Mouse (Mus musculus): Measurements from ENCODE around the gene Adamts4. TPM values are rescaled to one million over a fixed set of nuclear protein-coding genes. Genes with fewer than 3 reads are reported as not detected.

Adamts4 gene
- 5.5 and 5.6 TPM in 2 replicates for polyA plus RNA-seq (2014; fragmentation: Nextera tagmentation; extraction: Ambion mirVana)

- H3K4me3 ChIP-seq (ENCODE audit: low read depth, low read length): peak within 1 kb of the TSS; percentile 24
- peak within 1 kb of the TSS; percentile 83 for H3K27ac ChIP-seq (replicated peaks; ENCODE audit: low read depth, low read length)
- H3K36me3 ChIP-seq (ENCODE audit: control insufficient read depth, insufficient read depth, low read length): peaks cover 4% of the 10 kb centered on the region
- H3K9me3 ChIP-seq (ENCODE audit: control insufficient read depth, low read length): no peaks in the 10 kb centered on the region
- H3K4me2 ChIP-seq (ENCODE audit: low read depth, severe bottlenecking): peak within 1 kb of the TSS; percentile 66
- H3K9ac ChIP-seq (ENCODE audit: low read length): peak within 1 kb of the TSS; percentile 1
- no peaks in the 10 kb centered on the region for H3K27me3 ChIP-seq (ENCODE audit: control insufficient read depth, insufficient read depth, low read length)
- ATAC-seq (ENCODE audit: insufficient number of reproducible peaks, low FRiP score, low TSS enrichment, low read depth): no peak
- peaks cover 35% of the 10 kb centered on the region for H3K4me1 ChIP-seq (ENCODE audit: control insufficient read depth, insufficient read depth, low read length)
- 21% methylated on average over 5 of the region's 5 CpGs for WGBS
- DNase-seq (ENCODE audit: low spot score): peak; percentile 70
Measured at GRCm38 (mm10) chr1:171249913-171250600, at the start of gene Adamts4. Gene Adamts4, plus strand, starts transcription at chr1:171250421.

DNA sequence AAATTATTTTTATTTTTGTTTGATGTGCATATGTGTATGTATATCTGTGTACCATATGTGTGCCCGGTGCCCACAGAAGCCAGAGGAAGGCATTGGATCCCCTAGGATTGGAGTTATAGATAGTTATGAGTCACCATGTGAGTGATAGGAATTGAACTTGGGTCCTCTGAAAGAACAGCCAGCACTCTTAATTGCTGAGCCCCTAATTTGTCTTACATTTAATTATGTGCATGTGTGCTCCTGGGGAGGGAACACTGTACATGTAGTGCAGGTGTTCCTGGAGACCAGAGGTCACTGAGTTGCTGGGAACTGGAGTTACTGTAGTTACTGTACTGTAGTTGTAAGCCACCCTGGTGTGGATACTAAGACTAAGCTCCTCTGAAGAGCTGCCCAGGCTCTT, 49.5 kb upstream of the Adamts4 start:
- no peaks in the 10 kb centered on the region for H3K36me3 ChIP-seq (ENCODE audit: control insufficient read depth, insufficient read depth, low read length)
- no peak for DNase-seq (ENCODE audit: low spot score)
- H3K27me3 ChIP-seq (ENCODE audit: control insufficient read depth, insufficient read depth, low read length): peaks cover 3% of the 10 kb centered on the region
- no peak overlapping the region for H3K4me2 ChIP-seq (ENCODE audit: low read depth, severe bottlenecking)
- H3K4me1 ChIP-seq (ENCODE audit: control insufficient read depth, insufficient read depth, low read length): peaks cover 5% of the 10 kb centered on the region; the same call in 1 of the 2 replicates
- no peak overlapping the region for H3K4me3 ChIP-seq (ENCODE audit: low read depth, low read length)
- no peak overlapping the region for H3K9ac ChIP-seq (ENCODE audit: low read length)
- no peaks in the 10 kb centered on the region for H3K9me3 ChIP-seq (ENCODE audit: control insufficient read depth, low read length)
- 95% methylated on average over 1 of the region's 1 CpGs for WGBS
- ATAC-seq (ENCODE audit: insufficient number of reproducible peaks, low FRiP score, low TSS enrichment, low read depth): no peak
- H3K27ac ChIP-seq (replicated peaks; ENCODE audit: low read depth, low read length): no peak overlapping the region

GRCm38 (mm10) chr1:171203471-171204248, 46.6 kb upstream of the Adamts4 start:
- ATAC-seq (ENCODE audit: insufficient number of reproducible peaks, low FRiP score, low TSS enrichment, low read depth) (no peak), DNase-seq (ENCODE audit: low spot score) (no peak)
- Histone ChIP-seq H3K4me2 (ENCODE audit: low read depth, severe bottlenecking) (no peak overlapping the region), H3K27ac (replicated peaks; ENCODE audit: low read depth, low read length) (no peak overlapping the region), H3K36me3 (ENCODE audit: control insufficient read depth, insufficient read depth, low read length) (no peaks in the 10 kb centered on the region), H3K4me3 (ENCODE audit: low read depth, low read length) (no peak overlapping the region), H3K27me3 (ENCODE audit: control insufficient read depth, insufficient read depth, low read length) (no peaks in the 10 kb centered on the region), H3K9ac (ENCODE audit: low read length) (no peak overlapping the region), H3K9me3 (ENCODE audit: control insufficient read depth, low read length) (no peaks in the 10 kb centered on the region), H3K4me1 (ENCODE audit: control insufficient read depth, insufficient read depth, low read length) (no peaks in the 10 kb centered on the region)
- WGBS: 51% methylated on average over 11 of the region's 11 CpGs

- ATAC-seq (ENCODE audit: insufficient number of reproducible peaks, low FRiP score, low TSS enrichment, low read depth) (no peak), DNase-seq (ENCODE audit: low spot score) (no peak)
- H3K27ac ChIP-seq (replicated peaks; ENCODE audit: low read depth, low read length): no peak overlapping the region
- no peaks in the 10 kb centered on the region for H3K9me3 ChIP-seq (ENCODE audit: control insufficient read depth, low read length)
- no peaks in the 10 kb centered on the region for H3K27me3 ChIP-seq (ENCODE audit: control insufficient read depth, insufficient read depth, low read length)
- H3K4me3 ChIP-seq (ENCODE audit: low read depth, low read length): no peak overlapping the region
- no peaks in the 10 kb centered on the region for H3K36me3 ChIP-seq (ENCODE audit: control insufficient read depth, insufficient read depth, low read length)
- no peak overlapping the region for H3K9ac ChIP-seq (ENCODE audit: low read length)
- H3K4me1 ChIP-seq (ENCODE audit: control insufficient read depth, insufficient read depth, low read length): no peaks in the 10 kb centered on the region
- H3K4me2 ChIP-seq (ENCODE audit: low read depth, severe bottlenecking): no peak overlapping the region
- 24% methylated on average over 7 of the region's 7 CpGs for WGBS
Measured at GRCm38 (mm10) chr1:171204249-171204644, 46.0 kb upstream of the Adamts4 start.

DNA sequence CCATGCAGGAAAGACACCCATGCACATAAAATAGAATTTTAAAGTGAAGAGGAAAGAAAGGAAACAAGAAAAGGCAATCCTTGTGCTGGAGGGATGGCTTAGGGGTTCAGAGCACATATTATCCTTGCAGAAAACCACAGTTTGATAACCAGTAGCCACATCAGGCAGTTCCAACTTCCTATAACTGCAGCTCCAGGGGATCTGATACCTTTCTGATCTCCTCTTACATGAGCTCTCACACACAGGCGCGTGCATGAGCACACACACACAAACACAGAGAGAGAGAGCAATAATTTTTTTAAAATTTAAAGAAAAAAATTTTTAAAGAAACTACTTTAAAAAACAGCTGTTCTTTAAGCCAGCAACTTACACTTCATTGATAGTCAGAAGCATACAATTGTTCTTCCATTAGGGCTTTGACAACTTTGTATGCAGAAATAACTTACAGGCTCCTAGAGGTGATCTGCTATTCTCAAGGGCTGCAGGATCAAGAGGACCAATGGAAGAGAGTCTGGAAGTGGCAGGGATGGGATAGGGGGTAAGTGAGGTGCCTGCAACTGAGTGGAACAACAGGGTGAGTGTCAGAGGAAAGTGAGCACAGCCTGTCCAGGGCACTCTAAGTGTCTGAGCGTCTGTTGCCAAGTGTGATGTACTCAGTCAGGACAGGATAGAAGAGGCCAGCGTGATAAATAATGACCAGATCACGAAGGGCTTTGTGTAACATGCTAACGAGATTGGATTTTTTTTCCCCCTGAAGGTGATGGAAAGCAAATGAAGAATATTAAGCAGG, 44.3 kb upstream of the Adamts4 start:
- H3K4me2 ChIP-seq (ENCODE audit: low read depth, severe bottlenecking): no peak overlapping the region
- H3K4me1 ChIP-seq (ENCODE audit: control insufficient read depth, insufficient read depth, low read length): no peaks in the 10 kb centered on the region
- WGBS: 76% methylated on average over 6 of the region's 6 CpGs
- no peaks in the 10 kb centered on the region for H3K9me3 ChIP-seq (ENCODE audit: control insufficient read depth, low read length)
- H3K36me3 ChIP-seq (ENCODE audit: control insufficient read depth, insufficient read depth, low read length): no peaks in the 10 kb centered on the region
- no peak for DNase-seq (ENCODE audit: low spot score)
- no peaks in the 10 kb centered on the region for H3K27me3 ChIP-seq (ENCODE audit: control insufficient read depth, insufficient read depth, low read length)
- no peak overlapping the region for H3K27ac ChIP-seq (replicated peaks; ENCODE audit: low read depth, low read length)
- H3K9ac ChIP-seq (ENCODE audit: low read length): no peak overlapping the region
- ATAC-seq (ENCODE audit: insufficient number of reproducible peaks, low FRiP score, low TSS enrichment, low read depth): no peak
- no peak overlapping the region for H3K4me3 ChIP-seq (ENCODE audit: low read depth, low read length)

GRCm38 (mm10) chr1:171209409-171209808, 40.8 kb upstream of the Adamts4 start:
- H3K9me3 ChIP-seq (ENCODE audit: control insufficient read depth, low read length): no peaks in the 10 kb centered on the region
- H3K4me1 ChIP-seq (ENCODE audit: control insufficient read depth, insufficient read depth, low read length): no peaks in the 10 kb centered on the region
- no peak overlapping the region for H3K27ac ChIP-seq (replicated peaks; ENCODE audit: low read depth, low read length)
- ATAC-seq (ENCODE audit: insufficient number of reproducible peaks, low FRiP score, low TSS enrichment, low read depth): no peak
- no peaks in the 10 kb centered on the region for H3K27me3 ChIP-seq (ENCODE audit: control insufficient read depth, insufficient read depth, low read length)
- no peak for DNase-seq (ENCODE audit: low spot score)
- no peaks in the 10 kb centered on the region for H3K36me3 ChIP-seq (ENCODE audit: control insufficient read depth, insufficient read depth, low read length)
- no peak overlapping the region for H3K9ac ChIP-seq (ENCODE audit: low read length)
- H3K4me2 ChIP-seq (ENCODE audit: low read depth, severe bottlenecking): no peak overlapping the region
- 26% methylated on average over 4 of the region's 4 CpGs for WGBS
- H3K4me3 ChIP-seq (ENCODE audit: low read depth, low read length): no peak overlapping the region

- 70% methylated on average over 3 of the region's 3 CpGs for WGBS
- Histone ChIP-seq H3K36me3 (ENCODE audit: control insufficient read depth, insufficient read depth, low read length) (no peaks in the 10 kb centered on the region), H3K9me3 (ENCODE audit: control insufficient read depth, low read length) (no peaks in the 10 kb centered on the region), H3K27me3 (ENCODE audit: control insufficient read depth, insufficient read depth, low read length) (no peaks in the 10 kb centered on the region), H3K9ac (ENCODE audit: low read length) (no peak overlapping the region), H3K4me3 (ENCODE audit: low read depth, low read length) (no peak overlapping the region), H3K4me2 (ENCODE audit: low read depth, severe bottlenecking) (no peak overlapping the region), H3K4me1 (ENCODE audit: control insufficient read depth, insufficient read depth, low read length) (no peaks in the 10 kb centered on the region), H3K27ac (replicated peaks; ENCODE audit: low read depth, low read length) (no peak overlapping the region)
- DNase-seq (ENCODE audit: low spot score): no peak
- ATAC-seq (ENCODE audit: insufficient number of reproducible peaks, low FRiP score, low TSS enrichment, low read depth): no peak
Measured at GRCm38 (mm10) chr1:171212854-171213253, 37.4 kb upstream of the Adamts4 start.

GRCm38 (mm10) chr1:171213801-171214496, 36.3 kb upstream of the Adamts4 start, which contains the start of gene Nr1i3:
Gene Nr1i3, plus strand, starts transcription at chr1:171213970.
- no peak within 1 kb of the TSS for H3K4me3 ChIP-seq (ENCODE audit: low read depth, low read length)
- H3K4me1 ChIP-seq (ENCODE audit: control insufficient read depth, insufficient read depth, low read length): no peaks in the 10 kb centered on the region
- no peaks in the 10 kb centered on the region for H3K9me3 ChIP-seq (ENCODE audit: control insufficient read depth, low read length)
- ATAC-seq (ENCODE audit: insufficient number of reproducible peaks, low FRiP score, low TSS enrichment, low read depth): no peak
- no peak for DNase-seq (ENCODE audit: low spot score)
- H3K4me2 ChIP-seq (ENCODE audit: low read depth, severe bottlenecking): no peak within 1 kb of the TSS
- H3K9ac ChIP-seq (ENCODE audit: low read length): no peak within 1 kb of the TSS
- no peak within 1 kb of the TSS for H3K27ac ChIP-seq (replicated peaks; ENCODE audit: low read depth, low read length)
- 78% methylated on average over 10 of the region's 10 CpGs for WGBS
- no peaks in the 10 kb centered on the region for H3K27me3 ChIP-seq (ENCODE audit: control insufficient read depth, insufficient read depth, low read length)
- H3K36me3 ChIP-seq (ENCODE audit: control insufficient read depth, insufficient read depth, low read length): no peaks in the 10 kb centered on the region; the same call in 1 of the 2 replicates
